Mouse (Mus musculus) hindbrain, embryonic 14.5 days (tissue): Measurements from ENCODE around the gene Golga5. TPM values are rescaled to one million over a fixed set of nuclear protein-coding genes. Genes with fewer than 3 reads are reported as not detected.

Source experiments
- ATAC-seq: fragments of 200-750 bp; cut with Nextera tagmentation; 2 replicates; pipeline ENCODE4 v1.8.0; 2017; ENCODE audit warnings: moderate number of reproducible peaks, mild to moderate bottlenecking, moderate TSS enrichment, moderate library complexity; ENCODE audit not compliant: low FRiP score
- DNase-seq: peaks from one replicate; pipeline ENCODE4 v3.0.0-alpha.2; 2015; ENCODE audit warnings: low spot score
- H3K27ac ChIP-seq: fragments of 300-500 bp; sonication (generic); 2 replicates; pipeline ENCODE4 v1.5.1; 2014; ENCODE audit warnings: mild to moderate bottlenecking, moderate library complexity
- H3K27me3 ChIP-seq: fragments of 300-500 bp; sonication (generic); 2 replicates; pipeline ENCODE4 v1.6.1; 2014; ENCODE audit warnings: mild to moderate bottlenecking, low read length, mixed read lengths; ENCODE audit not compliant: control insufficient read depth, insufficient read depth
- H3K36me3 ChIP-seq: fragments of 300-500 bp; sonication (generic); replicated peaks from 2 replicates; pipeline ENCODE4 v1.6.1; 2014; ENCODE audit not compliant: control insufficient read depth, insufficient read depth
- H3K4me1 ChIP-seq: fragments of 300-500 bp; sonication (generic); replicated peaks from 2 replicates; pipeline ENCODE4 v1.6.1; 2014; ENCODE audit warnings: antibody characterized with exemption, low read length, mixed read lengths; ENCODE audit not compliant: control insufficient read depth, insufficient read depth
- H3K4me2 ChIP-seq: fragments of 300-500 bp; sonication (generic); replicated peaks from 2 replicates; pipeline ENCODE4 v1.6.1; 2014; ENCODE audit warnings: mild to moderate bottlenecking, moderate library complexity
- H3K4me3 ChIP-seq: fragments of 300-500 bp; sonication (generic); replicated peaks from 2 replicates; pipeline ENCODE4 v1.5.1; 2014; ENCODE audit warnings: mild to moderate bottlenecking, low read length
- H3K9ac ChIP-seq: fragments of 300-500 bp; sonication (generic); 2 replicates; pipeline ENCODE4 v1.6.1; 2014
- H3K9me3 ChIP-seq: fragments of 300-500 bp; sonication (generic); 2 replicates; pipeline ENCODE4 v1.6.1; 2016; ENCODE audit warnings: low read length; ENCODE audit not compliant: control insufficient read depth
- WGBS: fragments of 180-500 bp; shearing (Covaris S2); extraction: QIAGEN DNeasy Blood & Tissue Kit; methylation state at CpG from one replicate; pipeline ENCODE4 v1.1.7; 2014; 5-methylcytosine and 5-hydroxymethylcytosine counted together
- polyA plus RNA-seq: library from polyadenylated mRNA; unstranded; fragments of >200 nt; fragmentation: Nextera tagmentation; extraction: Ambion mirVana; gene quantifications from 2 replicates; pipeline ENCODE4 v1.2.1, GENCODE M21; 2014

Gene Golga5
- 25.9 and 28.1 TPM in 2 replicates for polyA plus RNA-seq

DNA sequence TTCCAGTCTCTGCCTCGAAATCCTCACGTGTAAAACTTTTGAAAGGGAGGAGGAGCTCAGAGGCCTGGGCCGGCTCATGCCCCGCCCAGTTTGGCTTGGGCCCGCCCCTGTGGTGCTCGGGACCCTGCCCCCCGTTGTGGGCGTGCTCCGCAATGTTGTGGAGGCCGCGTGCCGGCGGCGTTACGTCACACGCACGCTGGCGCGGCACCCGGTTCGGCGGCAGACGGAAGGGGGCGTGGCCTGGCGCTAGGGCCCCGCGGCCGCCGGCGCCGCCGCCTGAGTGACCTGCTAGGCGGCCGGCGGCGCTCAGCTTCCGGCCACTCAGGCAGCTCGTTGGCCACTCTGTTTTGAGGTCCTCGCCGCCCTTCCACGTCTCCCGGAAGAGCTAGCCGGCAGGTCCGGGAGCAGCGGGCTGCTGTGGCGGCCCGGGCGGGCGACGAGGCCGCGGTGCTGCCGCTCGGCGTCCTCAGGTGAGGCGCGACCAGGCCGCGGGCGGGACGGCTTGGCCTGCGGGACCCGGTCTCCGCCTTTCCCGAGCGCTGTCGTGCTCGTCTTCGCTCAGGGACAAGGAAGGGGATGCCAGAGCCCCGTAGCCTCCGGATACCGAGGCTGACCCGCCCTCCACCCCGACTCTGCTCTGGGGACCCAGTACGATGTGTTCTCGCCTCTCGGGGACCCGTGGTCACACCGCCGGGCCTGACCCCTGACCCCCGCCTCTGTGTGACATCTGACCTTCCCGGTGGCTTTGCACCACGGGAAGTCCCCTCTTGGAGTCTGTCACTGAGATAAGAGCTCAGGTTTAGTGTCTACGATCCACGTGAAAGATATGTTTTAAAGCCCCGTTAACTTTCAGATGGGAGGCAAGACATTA is at the start of gene Golga5:
Gene Golga5, plus strand, starts transcription at position 242 of the 871 bp plus-strand sequence.
- Histone ChIP-seq H3K4me2 (peak within 1 kb of the TSS; percentile 91), H3K36me3 (peaks cover 24% of the 10 kb centered on the region), H3K4me3 (peak within 1 kb of the TSS; percentile 92), H3K27me3 (no peaks in the 10 kb centered on the region), H3K4me1 (peaks cover 8% of the 10 kb centered on the region), H3K27ac (peak within 1 kb of the TSS; percentile 71), H3K9ac (peak within 1 kb of the TSS; percentile 88), H3K9me3 (no peaks in the 10 kb centered on the region)
- ATAC-seq (peak; percentile 99), DNase-seq (peak; percentile 98)
- WGBS: under 1% methylated on average over 81 of the region's 86 CpGs

DNA sequence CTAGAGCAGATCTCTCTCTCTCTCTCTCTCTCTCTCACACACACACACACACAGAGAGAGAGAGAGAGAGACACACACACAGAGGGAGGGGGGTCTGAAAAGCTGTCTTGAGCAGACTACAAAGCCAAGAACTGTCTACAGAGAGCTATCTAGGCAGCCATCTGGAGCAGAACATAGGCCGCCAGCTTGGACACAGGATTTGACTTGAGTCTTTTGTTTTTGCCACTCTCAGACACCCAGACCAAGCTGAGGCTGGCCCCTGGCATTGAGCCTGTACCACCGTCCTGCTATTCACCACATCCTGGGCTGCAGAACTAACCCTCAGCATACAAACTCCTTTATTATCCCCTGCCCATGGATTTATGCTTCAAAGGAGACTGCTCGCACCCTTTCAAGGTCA is 49.4 kb upstream of the Golga5 start:
- no peak overlapping the region for H3K4me2 ChIP-seq
- H3K27ac ChIP-seq: peak overlapping the region; percentile 47
- peaks cover 21% of the 10 kb centered on the region for H3K36me3 ChIP-seq
- H3K4me3 ChIP-seq: no peak overlapping the region
- no peak for DNase-seq
- no peak overlapping the region for H3K9ac ChIP-seq
- no peaks in the 10 kb centered on the region for H3K27me3 ChIP-seq
- peaks cover 7% of the 10 kb centered on the region; the same call in 1 of the 2 replicates for H3K4me1 ChIP-seq
- WGBS: 32% methylated on average over 3 of the region's 3 CpGs
- peak; percentile 54; the same call in 1 of the 2 replicates for ATAC-seq
- no peaks in the 10 kb centered on the region for H3K9me3 ChIP-seq

DNA sequence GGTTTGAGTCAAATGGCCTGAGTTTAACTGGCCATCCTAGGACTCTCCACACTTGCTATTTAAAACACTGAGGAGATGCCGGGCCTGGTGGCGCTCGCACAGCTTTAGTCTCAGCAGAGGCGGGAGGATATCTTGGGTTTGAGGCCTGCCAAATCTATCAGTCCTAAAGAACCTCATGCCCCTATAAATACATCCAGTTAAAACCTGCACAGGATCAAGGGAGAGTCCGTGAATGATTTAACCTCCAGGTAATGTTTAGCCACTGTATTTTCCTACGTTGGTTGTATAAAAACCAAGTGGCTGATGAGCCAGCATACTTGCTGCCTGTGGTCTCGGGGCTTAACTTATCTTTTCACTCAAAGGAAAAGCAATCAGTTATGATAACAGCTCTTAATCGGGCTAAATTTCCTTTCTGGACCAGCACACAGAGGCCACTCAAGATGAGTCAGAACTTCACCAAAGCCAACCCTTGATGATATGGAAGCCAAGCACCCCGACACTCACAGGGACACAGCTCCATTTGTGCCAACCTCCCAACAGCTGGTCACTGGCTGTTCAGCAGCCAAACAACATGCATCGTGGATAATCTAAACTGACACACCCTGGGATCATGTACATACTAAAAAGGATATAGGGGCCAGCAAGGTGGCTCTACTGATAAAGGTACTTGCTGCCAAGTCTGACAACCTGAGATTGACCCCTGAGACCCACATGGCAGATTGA is 48.6 kb upstream of the Golga5 start:
- Histone ChIP-seq H3K27ac (0 out of 2 replicates have a peak overlapping the region, but pooled peaks have one; percentile 47), H3K9ac (no peak overlapping the region), H3K36me3 (peaks cover 21% of the 10 kb centered on the region), H3K9me3 (no peaks in the 10 kb centered on the region), H3K27me3 (no peaks in the 10 kb centered on the region), H3K4me1 (peaks cover 7% of the 10 kb centered on the region; the same call in 1 of the 2 replicates), H3K4me2 (no peak overlapping the region), H3K4me3 (no peak overlapping the region)
- no peak for DNase-seq
- no peak for ATAC-seq
- WGBS: 94% methylated on average over 10 of the region's 10 CpGs

DNA sequence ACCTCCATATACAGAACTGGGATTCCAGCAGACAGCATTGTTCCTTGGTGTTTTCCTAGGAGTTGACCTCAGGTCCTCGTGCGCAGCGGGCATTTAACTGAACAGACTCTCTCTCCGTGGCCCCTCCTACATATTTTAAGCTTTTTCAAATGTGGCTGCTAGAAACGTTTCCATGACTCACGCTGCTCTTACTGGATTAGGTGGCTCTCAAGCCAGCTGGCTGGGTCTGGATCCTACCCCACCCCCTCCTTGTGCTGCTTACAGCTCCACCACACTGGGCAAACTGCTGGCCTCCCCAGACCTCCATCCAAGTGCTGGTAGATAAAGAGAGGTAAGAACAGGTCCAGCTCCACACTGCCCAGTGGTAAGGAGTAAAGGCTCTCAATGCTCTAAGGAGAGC is 46.9 kb upstream of the Golga5 start:
- Histone ChIP-seq H3K4me3 (no peak overlapping the region), H3K27me3 (no peaks in the 10 kb centered on the region), H3K36me3 (peaks cover 21% of the 10 kb centered on the region), H3K9me3 (no peaks in the 10 kb centered on the region), H3K4me2 (no peak overlapping the region), H3K4me1 (peaks cover 7% of the 10 kb centered on the region; the same call in 1 of the 2 replicates), H3K27ac (no peak overlapping the region), H3K9ac (no peak overlapping the region)
- ATAC-seq (no peak), DNase-seq (no peak)
- WGBS: 82% methylated on average over 6 of the region's 6 CpGs

DNA sequence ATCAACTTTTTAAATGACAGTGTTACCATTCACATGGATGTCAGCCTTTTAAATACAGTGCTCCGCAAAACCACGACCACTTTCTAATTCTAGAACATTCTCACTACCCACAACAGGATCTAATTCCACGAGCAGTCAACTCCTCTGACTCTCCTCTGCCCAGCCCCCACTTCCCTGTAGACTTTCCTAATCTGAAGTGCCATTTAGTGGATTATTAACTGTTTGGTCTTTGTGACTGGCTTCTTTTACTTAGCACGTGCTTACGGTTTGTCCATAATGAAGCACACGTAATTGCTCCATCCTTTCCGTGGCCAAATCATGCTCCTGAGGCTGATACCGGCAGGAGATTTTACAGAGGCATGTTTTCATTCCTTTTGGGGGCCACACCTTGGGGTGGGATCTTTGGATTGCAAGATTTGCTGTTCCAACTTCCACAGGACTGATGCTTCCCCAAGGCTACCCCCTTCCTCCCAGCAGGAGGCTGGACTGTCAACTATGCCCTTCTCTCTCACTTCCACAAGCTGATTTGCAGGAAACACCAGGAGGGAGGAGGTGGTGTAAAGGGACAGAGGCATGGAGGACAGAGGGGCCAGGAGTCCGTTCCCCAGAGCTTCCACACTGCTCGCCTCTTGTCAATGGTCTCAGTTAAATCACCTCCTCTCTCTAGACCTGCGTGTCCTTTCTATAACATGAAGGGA is 46.2 kb upstream of the Golga5 start:
- Histone ChIP-seq H3K4me3 (no peak overlapping the region), H3K36me3 (peaks cover 21% of the 10 kb centered on the region), H3K27me3 (no peaks in the 10 kb centered on the region), H3K4me1 (peaks cover 7% of the 10 kb centered on the region; the same call in 1 of the 2 replicates), H3K4me2 (no peak overlapping the region), H3K27ac (no peak overlapping the region), H3K9me3 (no peaks in the 10 kb centered on the region), H3K9ac (no peak overlapping the region)
- ATAC-seq (no peak), DNase-seq (no peak)
- WGBS: 90% methylated on average over 11 of the region's 11 CpGs

DNA sequence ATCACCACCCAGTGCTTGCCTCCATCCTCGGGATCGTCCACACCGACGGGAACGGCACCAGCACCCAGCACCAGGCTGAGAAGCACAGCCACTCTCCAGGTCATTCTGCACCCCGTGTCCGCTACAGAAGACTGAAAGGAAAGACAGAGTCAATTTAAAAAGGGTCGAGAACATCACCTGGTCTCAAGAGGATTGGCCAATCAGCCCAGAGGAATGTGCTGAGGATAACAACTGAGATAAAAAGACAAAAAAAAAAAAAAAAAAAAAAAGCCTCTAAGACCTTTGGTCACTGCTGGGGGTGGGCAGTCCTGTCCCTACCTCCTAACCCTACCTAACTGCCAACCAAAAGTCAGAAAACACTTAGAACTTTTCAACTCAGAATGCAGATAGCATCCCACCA is 45.3 kb upstream of the Golga5 start:
- Histone ChIP-seq H3K36me3 (peaks cover 21% of the 10 kb centered on the region), H3K27ac (no peak overlapping the region), H3K4me1 (peaks cover 7% of the 10 kb centered on the region; the same call in 1 of the 2 replicates), H3K9me3 (no peaks in the 10 kb centered on the region), H3K9ac (no peak overlapping the region), H3K27me3 (no peaks in the 10 kb centered on the region), H3K4me3 (no peak overlapping the region), H3K4me2 (no peak overlapping the region)
- no peak for DNase-seq
- no peak for ATAC-seq
- WGBS: 91% methylated on average over 8 of the region's 8 CpGs

DNA sequence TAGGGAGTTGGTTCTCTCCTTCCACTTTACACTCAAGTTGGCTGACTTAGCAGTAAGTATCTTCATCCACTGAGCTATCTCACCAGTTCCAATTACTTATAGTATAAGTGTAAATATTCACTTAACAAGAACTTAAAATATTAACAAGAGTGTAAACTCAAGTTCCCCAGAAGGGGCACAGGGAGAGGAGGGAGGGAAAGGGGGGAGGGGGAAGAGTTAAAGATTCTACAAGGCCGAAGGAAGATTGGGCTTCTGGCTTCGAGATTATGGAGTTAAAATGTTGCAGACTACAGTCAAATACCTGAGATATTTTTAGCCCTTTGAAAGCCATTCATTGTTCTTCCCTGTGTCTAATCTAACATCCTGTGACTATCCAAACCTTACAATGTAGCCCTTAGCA is 44.5 kb upstream of the Golga5 start:
- peaks cover 21% of the 10 kb centered on the region for H3K36me3 ChIP-seq
- no peak overlapping the region for H3K9ac ChIP-seq
- no peak overlapping the region for H3K4me2 ChIP-seq
- H3K4me1 ChIP-seq: peaks cover 5% of the 10 kb centered on the region; the same call in 1 of the 2 replicates
- H3K27me3 ChIP-seq: no peaks in the 10 kb centered on the region
- DNase-seq (no peak), ATAC-seq (no peak)
- no peaks in the 10 kb centered on the region for H3K9me3 ChIP-seq
- H3K27ac ChIP-seq: no peak overlapping the region
- no peak overlapping the region for H3K4me3 ChIP-seq
- 91% methylated on average over 2 of the region's 2 CpGs for whole genome bisulfite sequencing

DNA sequence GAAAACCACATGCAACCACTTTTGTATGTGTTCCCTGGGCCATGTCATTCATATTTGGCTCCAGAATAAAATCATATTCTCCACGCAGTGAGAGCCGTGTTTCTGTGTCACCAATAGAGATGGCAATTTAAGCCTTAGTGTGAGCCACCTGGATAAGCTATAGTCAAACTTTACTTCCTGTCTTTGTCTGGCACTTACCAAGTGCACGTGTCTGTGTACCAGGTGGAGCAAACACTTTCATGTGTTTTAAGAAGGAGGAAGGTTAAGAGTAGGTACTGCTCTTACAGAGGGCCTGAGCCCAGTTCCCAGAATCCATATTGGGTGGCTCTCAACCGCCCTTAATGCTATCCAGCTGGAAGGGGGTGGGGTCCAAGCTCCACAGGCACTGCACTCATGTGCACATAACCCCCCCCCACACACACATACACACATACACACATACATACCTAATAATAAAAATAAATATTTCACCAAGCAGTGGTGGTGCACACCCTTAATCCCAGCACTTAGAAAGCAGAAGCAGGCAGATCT is 43.8 kb upstream of the Golga5 start:
- Histone ChIP-seq H3K27ac (no peak overlapping the region), H3K9me3 (no peaks in the 10 kb centered on the region), H3K9ac (no peak overlapping the region), H3K27me3 (no peaks in the 10 kb centered on the region), H3K36me3 (peaks cover 21% of the 10 kb centered on the region), H3K4me2 (no peak overlapping the region), H3K4me3 (no peak overlapping the region), H3K4me1 (no peaks in the 10 kb centered on the region)
- DNase-seq: no peak
- WGBS: 88% methylated on average over 4 of the region's 4 CpGs
- ATAC-seq: no peak
